In the genomic region with DNA sequence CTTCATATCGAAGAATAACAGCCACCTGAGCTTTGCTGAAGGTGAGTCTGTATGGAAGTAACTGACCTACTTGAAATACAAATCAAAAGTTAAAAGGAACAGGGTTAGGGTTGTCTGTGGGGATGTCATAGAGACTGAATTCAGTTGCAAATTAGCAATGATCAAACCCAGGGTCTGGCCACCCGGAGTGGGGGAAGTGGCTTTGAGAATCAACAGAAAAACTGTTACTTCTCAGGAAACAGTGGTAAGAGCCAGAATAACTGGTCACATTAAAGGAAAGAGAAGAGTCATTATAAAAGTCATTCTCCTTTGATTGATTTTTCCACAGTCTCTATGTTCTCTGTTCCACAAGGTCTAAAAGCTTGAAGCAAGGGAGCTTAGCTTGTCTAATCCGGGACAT, we compare ENCODE assay signal across 16 mouse cellular contexts.
"Had no signal": no experiment of that assay in that cellular context is flagged by ENCODE, and none has a peak within 500 bp of the region (broad histone marks: within the 10 kb centered on the region; RNA-seq: fewer than 3 reads in every experiment).

No protein-coding gene starts in this region.

- H3K4me1 ChIP-seq: neural tube, embryonic 13.5 days; neural tube, embryonic 15.5 days; stomach, embryonic 15.5 days had no signal

- H3K9me3 ChIP-seq: stomach, embryonic 15.5 days had no signal

- DNase-seq: retina, postnatal 1 day; right cerebral cortex, adult 18-20 months; right cerebral cortex, postnatal 14 days; right cerebral cortex, postnatal 25 days; right cerebral cortex, postnatal 4 days; spleen, adult 18-20 months; thymus, adult 18-20 months; thymus, adult 2 months; thymus, postnatal 14 days; thymus, postnatal 25 days; thymus, postnatal 36 days; thymus, postnatal 4 days had no signal

- H3K4me2 ChIP-seq: neural tube, embryonic 13.5 days; neural tube, embryonic 15.5 days; stomach, embryonic 15.5 days had no signal

- H3K27me3 ChIP-seq: neural tube, embryonic 13.5 days; neural tube, embryonic 15.5 days; stomach, embryonic 15.5 days had no signal

- H3K27ac ChIP-seq: neural tube, embryonic 13.5 days; neural tube, embryonic 15.5 days; stomach, embryonic 15.5 days; stomach, postnatal 0 days had no signal

- H3K36me3 ChIP-seq: neural tube, embryonic 13.5 days; neural tube, embryonic 15.5 days; stomach, embryonic 15.5 days had no signal

- H3K4me3 ChIP-seq: neural tube, embryonic 13.5 days; neural tube, embryonic 15.5 days; stomach, embryonic 15.5 days had no signal

- H3K9ac ChIP-seq: neural tube, embryonic 13.5 days; neural tube, embryonic 15.5 days; stomach, embryonic 15.5 days had no signal
